Mouse (Mus musculus) MN1 (cell line): ENCODE measurements at regions not wholly inside any gene's neighbourhood (a gene's known extent, or its start where the extent isn't known, plus 50 kb on each side); places are given as distances from the start of the nearest gene placed in this dataset.

Source experiments
- DNase-seq: peaks from one replicate; pipeline ENCODE4 v3.0.0-alpha.2; 2016; ENCODE audit warnings: low spot score

- no peak for DNase-seq
These were observed 461.9 kb upstream of the BC052040 start for GRCm38 (mm10) chr2:115119429-115120205.

GRCm38 (mm10) chr2:115120206-115120503 is 461.4 kb upstream of the BC052040 start:
- no peak for DNase-seq

- no peak for DNase-seq
These were observed 454.7 kb upstream of the BC052040 start for GRCm38 (mm10) chr2:115126625-115127369.

- DNase-seq: no peak
These were observed 449.8 kb upstream of the BC052040 start for GRCm38 (mm10) chr2:115131746-115132145.

- no peak for DNase-seq
These were observed 449.3 kb upstream of the BC052040 start for GRCm38 (mm10) chr2:115132165-115132592.

GRCm38 (mm10) chr2:115141416-115141815 is 440.1 kb upstream of the BC052040 start:
- DNase-seq: no peak

GRCm38 (mm10) chr2:115172111-115172510 is 409.4 kb upstream of the BC052040 start:
- no peak for DNase-seq

GRCm38 (mm10) chr2:115177076-115177475 is 404.4 kb upstream of the BC052040 start:
- no peak for DNase-seq

- DNase-seq: no peak
These were observed 403.6 kb upstream of the BC052040 start for GRCm38 (mm10) chr2:115177896-115178295.

GRCm38 (mm10) chr2:115211191-115211590 is 370.3 kb upstream of the BC052040 start:
- no peak for DNase-seq

GRCm38 (mm10) chr2:115213181-115213970 is 368.1 kb upstream of the BC052040 start:
- no peak for DNase-seq

- DNase-seq: no peak
These were observed 367.2 kb upstream of the BC052040 start for GRCm38 (mm10) chr2:115214292-115214691.

- DNase-seq: no peak
These were observed 351.5 kb upstream of the BC052040 start for GRCm38 (mm10) chr2:115230041-115230440.

GRCm38 (mm10) chr2:115247673-115248072 is 333.8 kb upstream of the BC052040 start:
- DNase-seq: no peak

- no peak for DNase-seq
These were observed 331.3 kb upstream of the BC052040 start for GRCm38 (mm10) chr2:115250019-115250807.

- DNase-seq: no peak
These were observed 324.1 kb upstream of the BC052040 start for GRCm38 (mm10) chr2:115257391-115257790.

GRCm38 (mm10) chr2:115268247-115268646 is 313.3 kb upstream of the BC052040 start:
- DNase-seq: no peak

- no peak for DNase-seq
These were observed 304.1 kb upstream of the BC052040 start for GRCm38 (mm10) chr2:115277421-115277820.

GRCm38 (mm10) chr2:115293020-115293419 is 288.5 kb upstream of the BC052040 start:
- DNase-seq: no peak

GRCm38 (mm10) chr2:115297463-115297862 is 284.1 kb upstream of the BC052040 start:
- no peak for DNase-seq

GRCm38 (mm10) chr2:115307248-115307647 is 274.3 kb upstream of the BC052040 start:
- DNase-seq: no peak
